18 mouse cellular contexts compared by ENCODE assay signal in genomic region chr7:27644471-27644870, GRCm38 (mm10). TPM values are rescaled to one million over a fixed set of nuclear protein-coding genes. Genes with fewer than 3 reads are reported as not detected.
DNase-seq lines count a peak whose midpoint lies in the region; ATAC-seq and TF ChIP-seq lines count a peak whose summit lies in the region.
"Had no signal": no experiment of that assay in that cellular context is flagged by ENCODE, and none has a peak within 500 bp of the region (broad histone marks: within the 10 kb centered on the region; RNA-seq: fewer than 3 reads in every experiment).

No protein-coding gene starts in this region.

- peak; percentile 22; the same call in 1 of the 2 replicates for TF ChIP-seq RAD21 in MEL (IDR thresholded peaks at IDR 0.05; ENCODE audit: low read depth, low read length)

- H3K27ac ChIP-seq in heart, adult 2 months: no peak overlapping the region
- H3K27ac ChIP-seq in lung, postnatal 0 days (ENCODE audit: low read length): no peak overlapping the region
- H3K27ac ChIP-seq in MEL (ENCODE audit: control insufficient read depth, low read depth, low read length): no peak overlapping the region
- H3K27ac ChIP-seq: forebrain, embryonic 15.5 days; kidney, embryonic 15.5 days; limb, embryonic 12.5 days; lung, embryonic 15.5 days had no signal

- H3K27me3 ChIP-seq in heart, adult 2 months (ENCODE audit: control insufficient read depth, insufficient read depth, low read length): no peaks in the 10 kb centered on the region
- H3K27me3 ChIP-seq in lung, postnatal 0 days (replicated peaks; ENCODE audit: insufficient read depth, low read length): no peaks in the 10 kb centered on the region
- no peaks in the 10 kb centered on the region for H3K27me3 ChIP-seq in MEL (ENCODE audit: control insufficient read depth in 1 of 2, insufficient read depth in 2 of 2, low read length in 2 of 2)
- H3K27me3 ChIP-seq: forebrain, embryonic 15.5 days; kidney, embryonic 15.5 days; limb, embryonic 12.5 days; lung, embryonic 15.5 days had no signal

- H3K9me3 ChIP-seq in lung, postnatal 0 days (ENCODE audit: low read length): no peaks in the 10 kb centered on the region
- no peaks in the 10 kb centered on the region for H3K9me3 ChIP-seq in MEL (replicated peaks; ENCODE audit: insufficient read depth, low read length)
- H3K9me3 ChIP-seq: forebrain, embryonic 15.5 days; kidney, embryonic 15.5 days; limb, embryonic 12.5 days; lung, embryonic 15.5 days had no signal

- no peaks in the 10 kb centered on the region for H3K4me1 ChIP-seq in heart, adult 2 months (ENCODE audit: control insufficient read depth, insufficient read depth, low read length)
- H3K4me1 ChIP-seq in lung, postnatal 0 days (ENCODE audit: insufficient read depth, low read depth, low read length): no peaks in the 10 kb centered on the region
- no peaks in the 10 kb centered on the region for H3K4me1 ChIP-seq in lung, adult 2 months (ENCODE audit: control insufficient read depth, insufficient read depth, low read length)
- no peaks in the 10 kb centered on the region for H3K4me1 ChIP-seq in MEL (ENCODE audit: control insufficient read depth in 1 of 2, insufficient read depth in 2 of 2, low read length in 2 of 2)
- H3K4me1 ChIP-seq: forebrain, embryonic 15.5 days; kidney, embryonic 15.5 days; limb, embryonic 12.5 days; lung, embryonic 15.5 days had no signal

- no peak for TF ChIP-seq POLR2A in heart, adult 2 months (IDR thresholded peaks at IDR 0.05; ENCODE audit: insufficient read depth, low read depth, low read length)
- TF ChIP-seq POLR2A in lung, adult 2 months (IDR thresholded peaks at IDR 0.05; ENCODE audit: borderline replicate concordance, extremely low read depth, low read depth, low read length): no peak
- no peak for TF ChIP-seq POLR2A in MEL (IDR thresholded peaks at IDR 0.05; ENCODE audit: control insufficient read depth in 1 of 2, insufficient read depth in 1 of 2, low read depth in 1 of 2, low read length in 2 of 2, poor library complexity in 1 of 2)

- TF ChIP-seq EP300 in heart, adult 2 months (IDR thresholded peaks at IDR 0.05; ENCODE audit: insufficient read depth, low read depth, low read length): no peak
- TF ChIP-seq EP300 in lung, postnatal 0 days (IDR thresholded peaks at IDR 0.05): no peak
- no peak for TF ChIP-seq EP300 in MEL (IDR thresholded peaks at IDR 0.05; ENCODE audit: low read depth in 1 of 2, low read length in 2 of 2)

- 0 out of 2 replicates have a peak, but pooled peaks have one; percentile 9 for TF ChIP-seq CTCF in heart, adult 2 months (IDR thresholded peaks at IDR 0.05)
- TF ChIP-seq CTCF in lung, postnatal 0 days (IDR thresholded peaks at IDR 0.05): peak; percentile 57
- no peak for TF ChIP-seq CTCF in lung, adult 2 months (IDR thresholded peaks at IDR 0.05; ENCODE audit: insufficient read depth, low read length)
- peak; percentile 17 to 46 (median 27); a peak in 4 of 6 replicates for TF ChIP-seq CTCF in MEL (IDR thresholded peaks at IDR 0.05 in 2 of 3, conservative IDR thresholded peaks at IDR 0.05 in 1 of 3; ENCODE audit: control insufficient read depth in 1 of 3, insufficient read depth in 1 of 3, low read depth in 2 of 3, low read length in 3 of 3, poor library complexity in 1 of 3, severe bottlenecking in 1 of 3)

- H3K36me3 ChIP-seq in heart, adult 2 months (ENCODE audit: control insufficient read depth, insufficient read depth, low read length): no peaks in the 10 kb centered on the region
- H3K36me3 ChIP-seq in lung, postnatal 0 days (ENCODE audit: insufficient read depth, low read length): no peaks in the 10 kb centered on the region
- H3K36me3 ChIP-seq in MEL (ENCODE audit: control insufficient read depth in 1 of 2, insufficient read depth in 2 of 2, low read length in 2 of 2): no peaks in the 10 kb centered on the region
- H3K36me3 ChIP-seq: forebrain, embryonic 15.5 days; lung, embryonic 15.5 days had no signal

- WGBS in heart, adult 2 months: 34% methylated on average over 1 of the region's 1 CpGs
- 25% methylated on average over 1 of the region's 1 CpGs for WGBS in lung, postnatal 0 days
- 21% methylated on average over 1 of the region's 1 CpGs for WGBS in lung, adult 2 months

- H3K4me2 ChIP-seq in lung, postnatal 0 days (replicated peaks; ENCODE audit: low read depth, low read length): no peak overlapping the region
- H3K4me2 ChIP-seq: forebrain, embryonic 15.5 days; kidney, embryonic 15.5 days; limb, embryonic 12.5 days; lung, embryonic 15.5 days; midbrain, embryonic 11.5 days had no signal

- no peaks in the 10 kb centered on the region for H3K79me2 ChIP-seq in heart, adult 2 months (replicated peaks; ENCODE audit: control insufficient read depth, insufficient read depth, low read length)
- no peaks in the 10 kb centered on the region for H3K79me2 ChIP-seq in MEL (ENCODE audit: control insufficient read depth, insufficient read depth, low read length, poor library complexity)

- H3K4me3 ChIP-seq in heart, adult 2 months: no peak overlapping the region
- no peak overlapping the region for H3K4me3 ChIP-seq in lung, postnatal 0 days (ENCODE audit: low read depth, low read length)
- H3K4me3 ChIP-seq in lung, adult 2 months (replicated peaks; ENCODE audit: extremely low read depth, low read depth, low read length): no peak overlapping the region
- no peak overlapping the region for H3K4me3 ChIP-seq in MEL (ENCODE audit: control insufficient read depth in 1 of 2, insufficient read depth in 1 of 2, low read depth in 2 of 2, low read length in 2 of 2)
- H3K4me3 ChIP-seq: forebrain, embryonic 15.5 days; kidney, embryonic 15.5 days; limb, embryonic 12.5 days; lung, embryonic 15.5 days; myocyte had no signal

- intact Hi-C loops in heart, adult 2 months (cut with DNase I): loop anchor here (5.0 kb wide), 1 partner anchor 37 kb away; no protein-coding TSS in a partner anchor
- intact Hi-C loops in heart, postnatal 25 days (cut with DNase I): no loop called here

- no peak for DNase-seq in heart, adult 2 months
- no peak for DNase-seq in heart, postnatal 25 days (ENCODE audit: low spot score)
- peak; percentile 46 for DNase-seq in lung, postnatal 0 days (ENCODE audit: low spot score)
- DNase-seq in lung, adult 2 months: no peak
- peak; percentile 49 for DNase-seq in MEL (ENCODE audit: low read depth, low spot score)
- DNase-seq in adrenal gland, adult 18-20 months (ENCODE audit: low spot score in 2 of 2): no peak
- DNase-seq in adrenal gland, postnatal 4 days (ENCODE audit: low spot score in 2 of 2): no peak
- DNase-seq: adrenal gland, postnatal 10 days; cerebellum, adult 8-10 months; heart, postnatal 36 days had no signal

- no peak overlapping the region for H3K9ac ChIP-seq in heart, adult 2 months (ENCODE audit: low read depth, low read length)
- H3K9ac ChIP-seq in lung, postnatal 0 days (replicated peaks; ENCODE audit: low read depth): no peak overlapping the region
- H3K9ac ChIP-seq in MEL (ENCODE audit: control insufficient read depth, low read depth, low read length, poor library complexity, severe bottlenecking): no peak overlapping the region
- H3K9ac ChIP-seq: forebrain, embryonic 15.5 days; kidney, embryonic 15.5 days; limb, embryonic 12.5 days; lung, embryonic 15.5 days had no signal

- peak; percentile 71 for ATAC-seq in lung, postnatal 0 days
- 0 out of 2 replicates have a peak, but pooled peaks have one; percentile 65 for ATAC-seq in megakaryocyte-erythroid progenitor cell, adult 5-6 weeks (replicated peaks; ENCODE audit: low FRiP score, low TSS enrichment, poor library complexity, severe bottlenecking)
- ATAC-seq: forebrain, embryonic 15.5 days had no signal

RNA-seq across cellular contexts. Expression of gene Ttc9b, which starts 9.2 kb away (rescaled TPM):
- not detected for total RNA-seq in heart, adult 2 months (2021)
- polyA plus RNA-seq in heart, adult 2 months (2012; rRNA removed): not detected in 2 replicates
- not detected for total RNA-seq in heart, postnatal 25 days (2021)
- 0.12 TPM in 1 of 2 replicates, not detected in the other for polyA plus RNA-seq in lung, postnatal 0 days (2015; fragmentation: Nextera tagmentation; extraction: Ambion mirVana)
- not detected in 2 replicates for polyA plus RNA-seq in lung, adult 2 months (2012; rRNA removed)
- total RNA-seq in MEL (2012; rRNA removed): 0.13 and 0.19 TPM in 2 replicates
- polyA plus RNA-seq in MEL (2012; ENCODE audit: insufficient read depth in 1 of 2, insufficient read length in 2 of 2, low read depth in 1 of 2, low replicate concordance in 2 of 2, missing spikeins in 1 of 2): under 1 TPM in 1 of 2 experiments, not detected in 1; 0.19 TPM
- not detected in 2 replicates for total RNA-seq in megakaryocyte-erythroid progenitor cell, adult 5-6 weeks (2014; fragmentation: Nextera tagmentation)
- not detected in 2 replicates for total RNA-seq in megakaryocyte-erythroid progenitor cell, adult 5-6 weeks (2017)
- not detected for total RNA-seq in adrenal gland, adult 18-20 months (2021)
- 1 to 10 TPM; 1.1 to 1.6 TPM for total RNA-seq in adrenal gland, postnatal 4 days (2021)
- total RNA-seq: gastrocnemius, adult 18-20 months; heart, postnatal 36 days had no signal

RNA-seq across cellular contexts. Expression of gene Map3k10, which starts 29.9 kb away (rescaled TPM):
- total RNA-seq in heart, adult 2 months (2021): 10 to 100 TPM; 20.6 to 21.7 TPM
- 13.5 and 14.6 TPM in 2 replicates for polyA plus RNA-seq in heart, adult 2 months (2012; rRNA removed)
- 10 to 100 TPM; 21.9 to 22.2 TPM for total RNA-seq in heart, postnatal 25 days (2021)
- polyA plus RNA-seq in lung, postnatal 0 days (2015; fragmentation: Nextera tagmentation; extraction: Ambion mirVana): 4.9 TPM in 2 replicates
- polyA plus RNA-seq in lung, adult 2 months (2012; rRNA removed): 27.1 and 31.9 TPM in 2 replicates
- 22.0 and 24.8 TPM in 2 replicates for total RNA-seq in MEL (2012; rRNA removed)
- 10 to 100 TPM in 1 of 2 experiments, not detected in 1; 33.3 TPM for polyA plus RNA-seq in MEL (2012; ENCODE audit: insufficient read depth in 1 of 2, insufficient read length in 2 of 2, low read depth in 1 of 2, low replicate concordance in 2 of 2, missing spikeins in 1 of 2)
- 6.2 and 13.5 TPM in 2 replicates for total RNA-seq in megakaryocyte-erythroid progenitor cell, adult 5-6 weeks (2014; fragmentation: Nextera tagmentation)
- total RNA-seq in megakaryocyte-erythroid progenitor cell, adult 5-6 weeks (2017): 2.9 and 4.5 TPM in 2 replicates
- 10 to 100 TPM; 30.3 to 33.4 TPM for total RNA-seq in adrenal gland, adult 18-20 months (2021)
- total RNA-seq in adrenal gland, postnatal 4 days (2021): 10 to 100 TPM; 30.3 to 31.9 TPM

RNA-seq across cellular contexts. Expression of gene Zfp607b, which starts 44.7 kb away (rescaled TPM):
- total RNA-seq in heart, adult 2 months (2021): under 1 TPM; 0.42 to 0.52 TPM
- 0.18 and 0.20 TPM in 2 replicates for polyA plus RNA-seq in heart, adult 2 months (2012; rRNA removed)
- total RNA-seq in heart, postnatal 25 days (2021): under 1 TPM; 0.39 to 0.88 TPM
- polyA plus RNA-seq in lung, postnatal 0 days (2015; fragmentation: Nextera tagmentation; extraction: Ambion mirVana): 2.2 and 2.8 TPM in 2 replicates
- polyA plus RNA-seq in lung, adult 2 months (2012; rRNA removed): 0.36 and 1.5 TPM in 2 replicates
- total RNA-seq in MEL (2012; rRNA removed): 1.6 and 1.9 TPM in 2 replicates
- 1 to 10 TPM in 1 of 2 experiments, not detected in 1; 2.3 TPM for polyA plus RNA-seq in MEL (2012; ENCODE audit: insufficient read depth in 1 of 2, insufficient read length in 2 of 2, low read depth in 1 of 2, low replicate concordance in 2 of 2, missing spikeins in 1 of 2)
- total RNA-seq in megakaryocyte-erythroid progenitor cell, adult 5-6 weeks (2014; fragmentation: Nextera tagmentation): 6.8 TPM in 1 of 2 replicates, not detected in the other
- total RNA-seq in megakaryocyte-erythroid progenitor cell, adult 5-6 weeks (2017): 1.2 and 1.7 TPM in 2 replicates
- 1 to 10 TPM; 1.2 to 2.0 TPM for total RNA-seq in adrenal gland, adult 18-20 months (2021)
- 1 to 10 TPM; 2.9 to 3.5 TPM for total RNA-seq in adrenal gland, postnatal 4 days (2021)

RNA-seq across cellular contexts. Expression of gene Akt2, which starts 53.1 kb away (rescaled TPM):
- 100 to 1,000 TPM; 181 to 219 TPM for total RNA-seq in heart, adult 2 months (2021)
- 134 and 181 TPM in 2 replicates for polyA plus RNA-seq in heart, adult 2 months (2012; rRNA removed)
- 100 to 1,000 TPM; 166 to 177 TPM for total RNA-seq in heart, postnatal 25 days (2021)
- 64.1 and 72.9 TPM in 2 replicates for polyA plus RNA-seq in lung, postnatal 0 days (2015; fragmentation: Nextera tagmentation; extraction: Ambion mirVana)
- 81.4 and 101 TPM in 2 replicates for polyA plus RNA-seq in lung, adult 2 months (2012; rRNA removed)
- total RNA-seq in MEL (2012; rRNA removed): 69.0 and 73.5 TPM in 2 replicates
- polyA plus RNA-seq in MEL (2012; ENCODE audit: insufficient read depth in 1 of 2, insufficient read length in 2 of 2, low read depth in 1 of 2, low replicate concordance in 2 of 2, missing spikeins in 1 of 2): 100 to 1,000 TPM in 1 of 2 experiments, not detected in 1; 127 TPM
- 61.9 and 65.5 TPM in 2 replicates for total RNA-seq in megakaryocyte-erythroid progenitor cell, adult 5-6 weeks (2014; fragmentation: Nextera tagmentation)
- total RNA-seq in megakaryocyte-erythroid progenitor cell, adult 5-6 weeks (2017): 60.3 and 82.2 TPM in 2 replicates
- 100 to 1,000 TPM; 209 to 250 TPM for total RNA-seq in adrenal gland, adult 18-20 months (2021)
- total RNA-seq in adrenal gland, postnatal 4 days (2021): 100 to 1,000 TPM; 195 to 220 TPM

Comparison
In these comparisons a context has a peak if more than half of its experiments do, and no peak if none do; other contexts are left out.
1. DNase-seq: peak in lung, postnatal 0 days (single experiment) and MEL (single experiment); none in heart, adult 2 months (0 of 2), heart, postnatal 25 days (single experiment), lung, adult 2 months (single experiment), adrenal gland, adult 18-20 months (0 of 2) and adrenal gland, postnatal 4 days (0 of 2).